Mouse (Mus musculus) cerebellum, adult 11 months (tissue): Measurements from ENCODE around the gene Thada.

Source experiments
- DNase-seq: peaks from one replicate; pipeline ENCODE4 v3.0.0; 2022

The Thada gene

DNA sequence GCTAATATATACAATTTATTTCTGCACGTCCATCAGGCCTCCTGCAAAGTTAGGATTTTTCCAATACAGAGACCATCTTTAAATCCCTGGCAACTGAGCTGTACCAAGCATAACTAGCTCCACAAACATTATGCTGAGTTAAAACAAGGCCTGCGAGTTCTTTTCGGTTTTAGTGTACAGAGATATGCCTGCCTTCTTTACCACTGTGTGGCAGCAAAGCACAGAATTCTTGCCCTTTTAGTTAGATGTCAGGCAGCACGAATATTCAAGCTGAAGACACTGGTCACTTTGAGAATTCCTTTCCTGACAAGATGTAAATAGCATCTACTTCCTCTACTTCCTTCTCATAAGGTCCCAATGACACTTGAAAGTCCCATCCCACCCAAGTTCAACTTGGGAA, 8.3 kb upstream of the Thada start:
- no peak for DNase-seq

DNA sequence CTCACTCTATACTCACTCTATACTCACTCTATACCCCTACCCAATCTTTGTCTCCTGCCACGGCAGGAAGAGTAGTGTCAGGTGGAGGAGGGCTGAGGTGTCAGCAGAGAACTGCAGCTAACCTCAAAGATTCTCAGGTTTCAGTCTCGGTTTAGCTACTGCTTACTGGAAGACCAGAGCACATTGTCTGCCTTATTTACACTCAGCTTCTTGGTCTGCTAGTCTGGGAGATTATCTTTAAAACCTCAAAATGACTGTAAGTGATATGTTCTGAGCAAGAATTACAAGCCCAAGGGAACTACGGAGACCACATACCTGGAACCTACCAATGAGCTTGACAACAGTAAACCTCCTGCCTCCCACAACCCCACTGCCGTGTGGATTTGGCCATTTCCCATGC, 31.0 kb downstream of the Thada start:
- no peak for DNase-seq

DNA sequence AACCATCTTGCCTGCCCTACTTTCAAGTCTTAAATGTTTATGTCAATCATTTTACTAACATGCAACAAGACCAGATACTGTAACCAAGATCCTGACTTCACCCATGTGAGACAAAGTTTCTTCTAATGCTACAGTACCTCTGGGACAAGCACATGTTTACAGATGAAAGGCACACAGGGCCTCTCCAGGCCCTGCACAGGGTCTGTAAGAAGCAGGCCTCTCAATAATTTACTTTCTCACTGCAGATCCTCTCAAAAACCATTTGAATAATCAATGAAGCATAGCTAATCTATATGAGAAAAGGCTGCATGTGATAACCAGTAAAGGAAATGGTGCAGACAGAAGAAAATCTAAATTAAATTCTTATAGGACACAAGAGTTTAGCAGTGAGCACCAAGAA, 31.8 kb downstream of the Thada start:
- no peak for DNase-seq

DNA sequence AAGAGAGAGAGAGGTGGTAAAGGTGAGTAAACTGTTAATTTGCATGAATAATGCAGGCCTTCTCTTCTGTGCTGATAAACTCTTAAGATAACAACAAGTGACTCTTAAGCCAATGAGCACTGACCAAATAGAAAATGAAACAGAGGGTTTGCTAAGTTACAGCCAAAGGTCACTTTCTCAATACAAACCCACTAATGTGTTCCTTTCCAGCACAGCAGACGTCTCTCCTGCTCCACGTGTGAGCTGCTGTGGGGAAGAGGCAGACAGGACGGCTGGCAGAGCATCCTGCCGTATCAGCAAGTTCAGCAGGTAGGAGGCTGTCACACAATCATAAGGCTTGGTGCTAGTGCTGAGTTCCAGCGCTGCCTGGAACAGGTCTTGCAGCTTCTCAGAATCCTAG, 34.0 kb downstream of the Thada start:
- no peak for DNase-seq

DNA sequence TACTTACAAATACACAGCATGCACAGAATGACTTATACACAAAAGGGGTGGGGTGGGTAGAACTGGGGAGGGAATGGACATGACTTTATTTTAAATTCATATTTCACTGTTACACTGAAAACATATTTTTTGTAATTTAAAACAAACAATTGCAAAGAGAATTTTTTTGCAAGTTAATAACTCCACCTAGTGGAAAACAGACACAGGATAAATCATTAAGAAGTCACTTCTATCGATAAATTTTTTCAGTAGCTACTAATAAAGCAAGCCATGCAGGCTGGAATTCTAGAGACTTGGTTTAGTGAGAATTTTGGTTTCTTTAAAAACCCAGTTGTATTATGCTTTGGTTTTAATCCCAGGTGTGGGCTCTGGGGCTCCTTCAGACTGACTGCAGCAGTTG, 41.7 kb downstream of the Thada start:
- DNase-seq: no peak

DNA sequence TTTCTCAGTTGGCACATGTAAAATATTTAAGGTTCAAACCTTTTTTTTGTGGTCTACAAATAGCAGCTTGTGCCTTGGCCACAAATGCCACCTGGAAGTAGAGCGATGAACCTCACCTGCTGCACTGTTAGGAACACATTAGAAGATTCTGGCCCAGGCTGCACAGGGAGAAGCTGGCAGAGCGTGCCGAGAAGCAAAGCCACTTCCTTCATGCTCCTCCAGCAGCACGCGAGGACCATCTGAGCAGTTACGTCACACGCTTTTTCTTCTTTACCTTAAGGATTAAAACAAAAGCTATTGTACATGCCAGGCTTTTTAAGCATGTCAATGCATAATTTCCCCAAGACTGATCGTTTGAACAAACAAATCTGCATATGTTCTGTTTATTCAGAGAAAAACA, 43.1 kb downstream of the Thada start:
- no peak for DNase-seq

DNA sequence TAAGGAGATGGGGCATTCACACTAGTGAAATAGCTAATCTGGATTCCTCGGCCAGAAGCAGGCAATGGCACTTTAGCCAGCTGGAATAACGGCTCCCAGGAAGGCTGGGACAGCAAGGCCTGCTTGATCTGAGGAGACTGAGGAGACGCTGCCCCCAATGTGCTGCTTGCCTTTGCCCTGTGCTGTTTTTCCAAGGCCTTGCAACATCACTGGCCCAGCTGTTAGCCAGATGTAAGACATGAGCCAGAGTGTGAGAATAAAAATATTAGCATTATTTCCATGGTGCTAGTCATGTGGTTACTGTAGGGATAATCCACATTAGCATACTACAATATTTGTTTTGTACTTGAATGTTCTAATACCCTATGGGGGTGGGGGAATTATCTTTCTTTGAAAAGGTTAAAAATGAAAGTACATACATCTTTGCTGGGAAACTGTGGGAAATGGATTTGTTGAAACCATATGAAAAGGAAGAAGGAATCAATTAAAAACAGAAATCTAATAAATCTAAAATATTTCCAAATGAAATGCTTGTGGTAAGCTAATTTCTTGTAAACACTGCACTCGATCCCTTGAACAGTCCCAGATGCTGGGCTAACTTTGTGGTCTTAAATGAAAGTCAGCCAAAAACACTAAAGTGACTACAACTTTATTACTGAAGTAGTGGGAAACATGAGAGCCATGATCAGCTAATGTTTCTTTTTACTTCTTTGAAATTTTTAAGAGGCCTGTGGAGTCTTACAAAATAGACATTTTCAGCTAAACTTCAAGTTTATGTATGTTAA, 43.8 kb downstream of the Thada start:
- no peak for DNase-seq

DNA sequence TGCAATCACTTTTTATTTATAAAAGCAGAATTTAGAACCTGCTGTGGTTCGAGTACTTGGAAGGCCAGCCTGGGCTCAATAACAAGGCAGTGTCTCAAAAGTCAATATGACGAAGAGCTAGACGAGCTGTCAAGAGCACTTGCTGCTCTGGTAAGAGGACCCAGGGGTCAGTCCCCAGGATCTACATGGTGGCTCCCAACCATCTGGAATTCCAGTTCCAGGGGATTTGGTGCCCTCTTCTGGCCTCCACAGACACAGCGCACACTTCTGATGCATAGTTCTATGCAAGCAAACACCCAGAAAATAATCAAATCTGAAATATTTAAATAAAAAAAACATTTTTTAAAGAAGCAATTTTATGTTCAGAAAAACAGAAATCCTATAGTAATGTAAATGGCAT, 45.0 kb downstream of the Thada start:
- DNase-seq: no peak

DNA sequence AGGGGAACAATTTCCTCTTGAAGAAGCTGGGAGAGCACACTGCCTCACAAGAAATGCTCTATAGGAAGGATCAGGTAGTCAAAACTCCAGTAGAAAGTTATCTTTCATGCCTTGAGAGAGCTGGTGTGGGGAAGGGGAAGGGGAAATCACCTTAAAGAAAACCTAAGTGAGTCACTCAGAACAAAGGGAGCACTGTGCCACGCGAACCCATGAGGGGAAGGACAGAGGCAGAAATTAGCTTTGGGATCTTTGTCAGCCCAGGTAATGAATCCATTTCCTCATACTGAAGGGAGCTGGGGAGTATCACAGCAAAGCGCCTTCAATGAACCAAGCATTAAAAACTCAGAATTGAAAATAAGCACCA, 45.7 kb downstream of the Thada start:
- DNase-seq: no peak

DNA sequence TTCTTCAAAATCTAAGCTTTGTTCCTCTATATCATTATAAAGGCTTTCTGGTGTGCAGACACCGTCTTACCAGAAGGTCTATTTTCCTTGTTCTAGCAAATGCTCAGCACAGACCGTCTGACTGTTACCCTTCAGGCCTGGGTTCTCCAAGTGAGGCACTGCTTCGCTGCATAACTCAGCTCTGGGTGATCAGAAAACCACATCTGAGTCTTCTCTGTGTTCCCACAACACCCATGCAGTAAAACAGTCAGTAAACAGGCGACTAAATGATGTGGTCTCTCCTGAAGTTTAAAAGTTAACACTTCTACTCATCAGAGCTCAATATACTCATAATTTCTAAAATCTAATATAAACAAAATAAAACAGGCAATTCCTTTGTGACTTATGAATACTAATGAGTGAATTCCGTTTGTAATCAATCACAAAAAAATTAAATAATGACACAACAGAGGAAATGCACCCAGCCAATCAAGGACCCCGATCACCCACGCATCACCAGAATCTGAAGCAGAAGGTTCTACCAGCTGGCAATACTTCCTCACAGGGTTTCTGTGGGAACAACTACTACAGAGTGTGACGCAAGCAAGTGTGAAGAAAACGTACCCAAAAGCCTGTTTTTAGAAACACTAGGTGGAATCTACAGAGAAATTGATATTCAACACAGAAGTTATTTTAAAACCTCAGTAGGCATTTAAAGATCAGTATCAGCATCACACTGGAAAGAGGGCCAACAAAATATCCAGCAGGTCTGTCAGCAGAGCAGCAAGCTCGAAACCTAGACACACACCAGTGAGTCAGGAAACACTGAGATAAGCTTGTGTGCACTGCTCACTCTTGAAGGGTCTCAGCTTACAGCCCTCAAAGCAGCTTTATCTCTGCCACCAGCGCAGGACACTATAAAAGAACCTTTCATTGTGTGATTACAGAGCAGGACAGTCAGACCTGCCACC, 46.4 kb downstream of the Thada start:
- DNase-seq: no peak

DNA sequence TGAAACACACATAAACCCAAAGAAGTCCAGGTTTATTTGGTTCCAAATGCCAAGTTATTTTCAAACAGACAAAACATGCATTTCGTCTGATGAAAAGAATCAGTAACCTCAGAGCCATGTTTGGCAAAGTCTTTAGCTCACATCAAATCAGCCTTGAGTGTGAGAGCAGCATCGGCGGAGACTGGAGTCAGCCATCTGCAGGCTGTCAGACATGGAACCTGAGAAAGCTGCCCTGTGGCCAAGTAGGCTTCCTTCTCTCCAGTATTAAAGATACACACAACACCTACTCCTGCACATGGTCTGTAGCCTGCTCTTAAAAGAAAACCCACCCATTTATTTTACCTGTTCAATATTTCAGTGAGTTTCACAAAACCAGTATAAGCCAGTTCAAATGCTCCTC, 50.1 kb downstream of the Thada start:
- DNase-seq: no peak

DNA sequence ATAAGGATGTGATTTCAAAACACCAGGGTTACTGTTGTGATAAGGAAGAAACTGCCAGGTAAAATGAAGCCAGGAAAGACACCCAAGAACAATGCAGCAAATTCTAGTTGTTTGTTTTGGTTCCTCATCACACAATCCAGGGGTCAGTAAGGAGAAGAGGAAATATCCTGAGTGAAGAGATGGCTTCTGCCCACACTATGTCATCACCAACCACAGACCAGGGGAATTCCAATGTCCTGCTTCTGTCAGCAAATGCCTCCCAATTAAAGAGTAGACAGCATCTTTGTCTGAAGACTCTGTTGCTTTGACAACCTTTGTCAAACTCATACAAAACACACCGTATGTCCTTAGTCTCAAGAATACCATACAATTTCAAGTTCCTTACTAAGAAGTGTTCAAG, 57.3 kb downstream of the Thada start:
- DNase-seq: no peak

DNA sequence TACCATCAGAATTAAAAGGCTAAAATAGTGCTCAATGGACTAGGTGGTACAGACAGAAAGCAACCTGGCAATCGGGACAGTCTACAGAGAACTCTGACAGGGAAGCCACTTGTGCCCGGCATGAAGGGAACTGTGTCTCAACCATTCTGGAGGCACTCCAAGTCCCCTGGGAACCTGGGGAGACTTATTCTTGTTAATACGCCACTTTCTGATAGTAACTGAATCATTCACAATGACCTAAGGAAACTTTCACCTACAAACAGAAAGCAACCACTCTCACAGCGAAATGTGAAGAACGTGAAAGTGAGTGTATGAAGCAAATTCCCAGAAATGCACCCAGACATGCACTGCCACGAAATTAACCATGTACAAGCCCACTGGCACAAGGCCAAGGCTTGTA, 60.4 kb downstream of the Thada start:
- DNase-seq: no peak

DNA sequence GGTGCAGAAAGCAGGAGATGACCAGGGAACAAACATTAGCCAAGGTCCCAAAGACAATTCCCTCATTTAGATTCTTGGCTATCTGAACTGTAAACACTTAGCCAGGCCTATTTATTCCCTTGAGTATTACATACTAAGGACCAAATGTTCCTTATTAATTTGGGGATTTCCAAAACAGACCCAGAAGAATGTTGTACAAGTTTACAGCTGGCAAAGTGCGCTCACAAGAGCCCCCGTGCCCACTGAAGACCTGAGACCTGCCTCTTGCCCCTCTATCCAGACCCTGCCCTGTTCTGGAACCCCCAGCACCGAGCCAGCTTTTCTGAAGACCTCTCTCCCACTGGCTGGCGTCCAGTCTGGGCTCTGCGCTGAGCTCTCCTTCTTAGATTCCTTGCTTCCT, 64.2 kb downstream of the Thada start:
- DNase-seq: no peak

DNA sequence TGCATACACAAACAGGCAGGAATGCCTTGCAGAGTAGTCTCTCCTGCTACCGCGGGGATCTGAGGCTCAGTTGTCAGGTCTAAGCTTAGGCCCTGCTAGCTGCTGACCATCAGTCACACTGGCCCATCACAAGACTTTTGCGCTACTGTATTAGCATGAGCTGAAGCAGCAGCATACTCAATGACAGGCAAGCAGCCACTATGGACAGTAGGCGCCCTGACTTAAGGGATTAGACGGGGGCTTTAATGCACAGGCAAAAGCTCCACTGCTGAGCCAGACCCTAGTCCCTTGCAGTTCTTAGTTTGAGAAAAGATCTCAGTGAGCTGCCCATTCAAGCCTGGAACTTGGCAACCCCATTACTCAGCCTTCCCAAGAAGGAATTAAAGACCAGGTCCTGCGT, 66.6 kb downstream of the Thada start:
- DNase-seq: no peak

DNA sequence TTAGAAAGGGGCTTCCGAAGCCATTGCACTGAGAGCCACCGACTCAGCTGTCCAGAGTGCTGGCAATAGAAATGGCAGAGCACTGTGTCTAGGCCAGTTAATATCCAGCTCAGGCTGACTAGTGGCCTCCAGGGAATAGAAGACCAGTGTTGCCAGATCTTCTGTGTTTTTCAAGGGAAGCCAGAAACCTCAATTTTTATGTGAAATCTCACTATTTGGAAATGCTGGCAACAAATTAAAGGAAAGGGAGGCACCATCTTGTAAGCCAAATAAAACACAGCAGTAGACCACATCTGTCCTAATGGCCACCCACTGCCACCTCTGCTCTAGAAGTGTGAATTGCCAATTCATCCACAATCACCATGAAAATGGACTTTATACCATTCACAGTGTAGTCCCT, 76.0 kb downstream of the Thada start:
- DNase-seq: no peak

DNA sequence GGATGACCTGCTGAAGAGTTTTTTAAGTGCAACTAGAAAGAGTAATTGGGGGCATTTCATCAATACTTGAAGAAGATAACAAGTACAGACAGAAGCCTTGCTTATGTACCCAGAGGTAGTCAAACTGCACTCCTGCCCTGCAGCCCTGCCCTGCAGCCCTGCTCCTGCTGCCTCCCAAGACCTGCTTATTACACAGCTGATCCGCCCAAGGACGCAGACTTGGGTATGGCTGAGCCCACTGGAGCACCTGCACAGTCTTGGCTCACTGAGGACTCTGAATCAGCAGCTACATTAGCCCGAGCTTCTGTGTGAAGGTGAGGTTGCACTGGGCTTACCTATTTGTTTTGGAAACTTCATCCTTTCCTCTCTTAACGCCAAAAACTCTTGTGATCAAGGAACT, 79.8 kb downstream of the Thada start:
- DNase-seq: no peak

DNA sequence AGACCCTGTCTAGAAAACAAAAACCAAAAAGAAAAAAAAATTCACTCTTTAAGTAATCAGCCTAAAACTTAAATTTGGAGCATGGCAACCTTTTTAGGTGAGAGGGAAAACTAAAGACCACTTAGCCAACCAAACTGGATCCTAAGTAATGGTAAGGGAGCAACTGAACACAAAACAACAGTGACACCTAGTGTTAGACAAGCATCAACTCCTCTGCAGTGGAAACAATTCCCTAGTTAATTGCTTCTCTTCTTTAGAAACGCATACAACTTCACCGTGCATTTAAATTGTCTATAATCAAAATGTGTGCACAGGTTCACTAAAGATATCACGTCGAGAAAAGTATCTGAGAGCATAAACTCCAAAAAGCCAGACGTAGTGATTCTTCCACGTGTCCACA, 80.3 kb downstream of the Thada start:
- no peak for DNase-seq

DNA sequence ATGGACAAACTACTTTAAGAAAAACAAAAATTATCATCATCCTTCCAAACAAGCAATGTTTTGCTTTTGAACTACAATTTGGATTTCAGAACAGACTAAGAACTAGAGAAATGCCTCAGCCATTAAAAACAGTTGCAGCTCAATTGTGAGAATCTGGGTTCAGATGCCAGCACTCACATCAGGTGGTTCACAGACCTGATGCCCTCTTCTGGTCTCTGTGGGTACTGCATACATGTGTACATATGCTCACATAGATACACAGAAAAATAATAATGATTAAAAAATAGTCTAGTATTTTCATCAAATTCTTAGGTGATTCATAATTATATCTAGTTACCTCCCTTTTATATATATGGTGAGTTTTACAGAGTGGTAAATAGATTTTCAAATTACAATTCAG, 81.3 kb downstream of the Thada start:
- DNase-seq: no peak

DNA sequence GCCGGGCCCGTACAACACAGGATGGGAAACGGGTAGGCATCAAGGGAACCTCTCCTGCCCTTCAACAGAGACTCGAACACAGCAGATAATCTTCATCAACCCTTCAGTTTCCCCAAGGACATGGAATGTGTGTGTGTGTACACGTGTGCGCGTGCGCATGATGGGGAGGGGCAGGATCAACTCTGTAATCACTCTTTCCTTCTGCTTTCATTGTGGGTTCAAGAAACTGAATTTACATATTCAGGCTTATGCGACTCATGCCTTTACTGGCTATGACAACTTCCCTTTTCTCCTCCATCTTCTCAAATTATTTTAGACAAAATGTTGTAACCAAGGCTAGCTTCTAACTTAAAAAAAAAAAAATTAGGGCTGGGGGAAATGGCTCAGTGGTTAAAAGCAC, 85.7 kb downstream of the Thada start:
- DNase-seq: no peak

DNA sequence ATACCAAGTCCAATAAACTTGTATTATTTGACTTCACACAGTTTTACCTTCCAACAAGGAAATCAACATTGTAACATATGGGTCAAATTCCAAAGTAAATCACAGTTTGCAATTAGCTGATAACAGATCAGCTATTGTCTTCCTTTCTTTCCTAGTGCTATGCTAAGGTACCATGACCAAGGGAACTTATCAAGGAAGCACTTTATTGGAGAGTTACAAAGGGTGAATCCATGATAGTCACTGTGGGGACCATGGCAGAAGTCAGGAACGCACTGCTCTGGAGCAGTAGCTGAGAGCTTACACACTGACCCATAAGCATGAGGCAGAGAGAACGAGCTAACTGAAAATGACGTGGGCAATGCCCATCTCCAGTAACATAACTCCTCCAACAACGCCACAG, 89.1 kb downstream of the Thada start:
- no peak for DNase-seq

DNA sequence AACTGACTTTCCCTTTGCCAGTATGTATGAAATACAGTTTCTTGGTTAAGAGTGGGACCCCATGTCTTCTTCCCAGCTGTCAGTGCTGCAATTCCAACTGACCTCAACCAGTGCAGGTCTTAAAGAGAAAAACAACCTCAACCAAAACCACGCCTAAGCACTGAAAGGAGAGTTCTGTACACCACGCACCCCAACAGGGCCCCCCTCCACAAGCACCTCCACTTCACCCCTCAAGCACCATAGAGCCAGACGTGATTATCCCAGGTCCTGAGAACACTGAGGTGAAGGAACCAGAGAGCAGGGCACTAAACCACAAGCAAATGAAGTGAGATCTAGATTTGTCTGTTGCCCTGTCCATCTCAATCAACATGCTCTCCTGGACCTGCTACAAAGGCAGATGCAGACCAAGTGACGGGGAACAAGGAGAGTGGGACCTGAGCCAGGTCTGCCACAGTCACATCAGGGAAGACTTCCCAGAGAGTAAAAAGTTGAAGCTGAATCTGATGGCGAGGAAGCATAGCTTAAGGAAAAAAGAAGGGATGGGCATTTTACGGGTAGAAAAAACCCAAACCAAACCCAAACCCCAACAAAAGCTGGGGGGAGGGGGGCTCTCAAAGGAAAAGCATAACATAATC, 93.5 kb downstream of the Thada start:
- DNase-seq: no peak

DNA sequence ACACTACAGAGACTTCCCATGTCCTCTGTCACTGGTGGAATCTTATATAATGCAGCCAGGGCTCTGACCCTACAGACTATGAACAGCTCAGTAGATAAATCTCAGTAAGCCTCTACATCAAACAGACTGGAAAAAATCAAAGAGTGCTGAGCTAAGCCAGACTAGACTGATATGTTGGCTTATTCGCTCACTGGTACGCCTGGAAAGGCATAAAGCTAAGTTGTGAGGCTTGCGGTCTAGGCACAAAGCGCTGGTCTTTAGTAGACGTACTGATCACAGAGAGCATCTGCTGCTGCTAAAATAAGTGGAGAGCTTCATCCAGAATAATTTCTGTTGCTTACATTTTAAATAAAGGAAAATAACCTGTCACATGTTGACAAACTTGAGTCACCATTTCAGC, 95.6 kb downstream of the Thada start:
- DNase-seq: no peak

DNA sequence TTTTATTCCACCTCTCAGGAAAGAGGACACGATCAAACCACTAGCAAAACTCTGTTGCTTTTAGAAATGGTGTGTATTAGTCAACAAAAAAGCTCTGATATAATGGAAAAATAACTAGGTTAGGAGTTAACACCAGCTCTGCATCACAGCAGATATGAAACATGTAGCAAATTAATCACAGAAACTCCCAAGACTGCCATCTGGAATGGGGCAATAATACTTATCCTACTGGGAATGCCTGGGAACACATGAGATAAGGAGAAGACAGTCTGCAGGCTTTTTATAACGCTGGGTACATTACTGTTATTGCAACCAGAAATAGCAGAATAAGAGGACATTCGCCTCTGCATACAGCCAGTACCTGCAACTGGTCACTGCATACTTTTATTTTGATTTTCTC, 96.2 kb downstream of the Thada start:
- DNase-seq: no peak
